13 mouse cellular contexts compared by ENCODE assay signal in the genomic region with DNA sequence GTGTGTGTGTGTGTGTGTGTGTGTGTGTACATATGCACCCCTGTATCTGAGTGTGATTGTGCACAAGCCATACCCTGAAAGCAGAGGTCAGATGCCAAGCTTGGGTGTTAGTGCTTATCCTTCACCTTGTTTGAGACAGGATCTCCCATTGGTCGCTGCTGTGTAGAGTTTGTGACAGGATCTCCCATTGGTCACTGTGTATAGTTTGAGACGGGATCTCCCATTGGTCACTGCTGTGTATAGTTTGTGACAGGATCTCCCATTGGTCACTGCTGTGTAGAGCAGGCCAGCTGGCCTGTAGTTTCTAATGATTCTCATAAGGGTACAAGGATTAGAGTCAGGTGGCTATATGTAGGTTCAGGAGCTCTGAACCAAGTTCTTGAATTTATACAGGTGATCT.
DNase-seq lines count a peak whose midpoint lies in the region; ATAC-seq lines count a peak whose summit lies in the region.
"Had no signal": no experiment of that assay in that cellular context is flagged by ENCODE, and none has a peak within 500 bp of the region (broad histone marks: within the 10 kb centered on the region; RNA-seq: fewer than 3 reads in every experiment).

No protein-coding gene starts in this region.

- no peak overlapping the region for H3K9ac ChIP-seq in midbrain, embryonic 11.5 days (ENCODE audit: low read length)
- H3K9ac ChIP-seq in midbrain, embryonic 16.5 days (ENCODE audit: low read depth, low read length): no peak overlapping the region

- H3K4me3 ChIP-seq in midbrain, embryonic 11.5 days (ENCODE audit: low read depth, low read length): no peak overlapping the region
- H3K4me3 ChIP-seq in midbrain, embryonic 16.5 days (ENCODE audit: low read depth, low read length): no peak overlapping the region

- no peak overlapping the region for H3K27ac ChIP-seq in midbrain, embryonic 11.5 days (ENCODE audit: low read depth, low read length)
- no peak overlapping the region for H3K27ac ChIP-seq in midbrain, embryonic 16.5 days (ENCODE audit: low read length)

- no peak overlapping the region for H3K4me2 ChIP-seq in midbrain, embryonic 11.5 days
- H3K4me2 ChIP-seq in midbrain, embryonic 16.5 days (ENCODE audit: low read length): no peak overlapping the region
- H3K4me2 ChIP-seq: liver, embryonic 11.5 days had no signal

- no peaks in the 10 kb centered on the region for H3K36me3 ChIP-seq in midbrain, embryonic 11.5 days (ENCODE audit: control insufficient read depth, insufficient read depth, low read length)
- H3K36me3 ChIP-seq in midbrain, embryonic 16.5 days (ENCODE audit: control insufficient read depth, insufficient read depth, low read length): no peaks in the 10 kb centered on the region

- H3K27me3 ChIP-seq in midbrain, embryonic 11.5 days (ENCODE audit: control insufficient read depth, insufficient read depth, low read length): no peaks in the 10 kb centered on the region
- no peaks in the 10 kb centered on the region for H3K27me3 ChIP-seq in midbrain, embryonic 16.5 days (ENCODE audit: control insufficient read depth, insufficient read depth, low read depth, low read length)

- peak; percentile 72 for ATAC-seq in midbrain, embryonic 11.5 days (ENCODE audit: low FRiP score)
- ATAC-seq in midbrain, embryonic 16.5 days: no peak
- ATAC-seq: CD4-positive, CD25-positive, alpha-beta regulatory T cell, adult 4 months had no signal

- H3K9me3 ChIP-seq in midbrain, embryonic 11.5 days (ENCODE audit: control insufficient read depth, low read length): no peaks in the 10 kb centered on the region
- no peaks in the 10 kb centered on the region for H3K9me3 ChIP-seq in midbrain, embryonic 16.5 days (replicated peaks; ENCODE audit: control insufficient read depth, low read length, poor library complexity, severe bottlenecking)

- DNase-seq in cerebellum, postnatal 14 days: peak; percentile 3 to 5
- no peak for DNase-seq in cerebellum, adult 11-12 months
- peak; percentile 86 for DNase-seq in midbrain, embryonic 11.5 days (ENCODE audit: low spot score, missing footprints)
- peak; percentile 39 for DNase-seq in embryo, embryonic 10.5 days (ENCODE audit: low spot score)
- peak; percentile 74 for DNase-seq in retina, postnatal 1 day
- DNase-seq in B cell, adult 2 months: no peak
- DNase-seq in Muller cell, postnatal 12 days (ENCODE audit: inconsistent ontology term): no peak
- DNase-seq: kidney, postnatal 14 days; lung, postnatal 36 days; thymus, postnatal 4 days had no signal

- 82% methylated on average over 2 of the region's 2 CpGs for WGBS in midbrain, embryonic 11.5 days
- WGBS in midbrain, embryonic 16.5 days: 87% methylated on average over 2 of the region's 2 CpGs

- H3K4me1 ChIP-seq in midbrain, embryonic 11.5 days (ENCODE audit: control insufficient read depth, insufficient read depth, low read length): no peaks in the 10 kb centered on the region
- no peaks in the 10 kb centered on the region for H3K4me1 ChIP-seq in midbrain, embryonic 16.5 days (ENCODE audit: control insufficient read depth, insufficient read depth, low read length)

Comparison
In these comparisons a context has a peak if more than half of its experiments do, and no peak if none do; other contexts are left out.
1. DNase-seq: peak in cerebellum, postnatal 14 days (2 of 2), midbrain, embryonic 11.5 days (single experiment), embryo, embryonic 10.5 days (single experiment) and retina, postnatal 1 day (single experiment); none in cerebellum, adult 11-12 months (single experiment), B cell, adult 2 months (0 of 2) and Muller cell, postnatal 12 days (single experiment).